Mouse (Mus musculus): ENCODE results near the gene Nav2. TPM values are rescaled to one million over a fixed set of nuclear protein-coding genes. Genes with fewer than 3 reads are reported as not detected.

Nav2 gene
- polyA plus RNA-seq, 1 experiment from 2014 or later, result 5.8 TPM

GRCm38 (mm10) chr7:49052871-49053618 lies 144.5 kb downstream of the Nav2 start:
- WGBS, result 84% methylated on average over 9 of the region's 9 CpGs
- Histone ChIP-seq H3K27me3 (replicated peaks; ENCODE audit: control insufficient read depth, insufficient read depth, low read length) (no peaks in the 10 kb centered on the region), H3K36me3 (ENCODE audit: control insufficient read depth, insufficient read depth) (no peaks in the 10 kb centered on the region), H3K9me3 (ENCODE audit: control insufficient read depth) (no peaks in the 10 kb centered on the region), H3K4me3 (ENCODE audit: low read depth, low read length) (no peak overlapping the region), H3K27ac (ENCODE audit: low read depth, low read length) (no peak overlapping the region), H3K4me1 (replicated peaks; ENCODE audit: control insufficient read depth, insufficient read depth, low read length) (no peaks in the 10 kb centered on the region), H3K4me2 (replicated peaks; ENCODE audit: low read depth) (no peak overlapping the region), H3K9ac (ENCODE audit: low read depth, low read length) (no peak overlapping the region)
- TF ChIP-seq CTCF (IDR thresholded peaks at IDR 0.05; ENCODE audit: low read depth), result no peak
- ATAC-seq, result no peak

- Histone ChIP-seq H3K4me3 (ENCODE audit: low read depth, low read length) (no peak overlapping the region), H3K36me3 (ENCODE audit: control insufficient read depth, insufficient read depth) (no peaks in the 10 kb centered on the region), H3K27ac (ENCODE audit: low read depth, low read length) (no peak overlapping the region), H3K4me1 (replicated peaks; ENCODE audit: control insufficient read depth, insufficient read depth, low read length) (no peaks in the 10 kb centered on the region), H3K27me3 (replicated peaks; ENCODE audit: control insufficient read depth, insufficient read depth, low read length) (no peaks in the 10 kb centered on the region), H3K4me2 (replicated peaks; ENCODE audit: low read depth) (no peak overlapping the region), H3K9me3 (ENCODE audit: control insufficient read depth) (no peaks in the 10 kb centered on the region), H3K9ac (ENCODE audit: low read depth, low read length) (no peak overlapping the region)
- TF ChIP-seq CTCF (IDR thresholded peaks at IDR 0.05; ENCODE audit: low read depth), result no peak
- ATAC-seq, result no peak
- 82% methylated on average over 10 of the region's 10 CpGs for WGBS
Observed at GRCm38 (mm10) chr7:49055273-49055672, 146.8 kb downstream of the Nav2 start.

- Histone ChIP-seq H3K4me2 (replicated peaks; ENCODE audit: low read depth) (no peak overlapping the region), H3K36me3 (ENCODE audit: control insufficient read depth, insufficient read depth) (no peaks in the 10 kb centered on the region), H3K9ac (ENCODE audit: low read depth, low read length) (no peak overlapping the region), H3K4me1 (replicated peaks; ENCODE audit: control insufficient read depth, insufficient read depth, low read length) (no peaks in the 10 kb centered on the region), H3K9me3 (ENCODE audit: control insufficient read depth) (no peaks in the 10 kb centered on the region), H3K27me3 (replicated peaks; ENCODE audit: control insufficient read depth, insufficient read depth, low read length) (no peaks in the 10 kb centered on the region), H3K27ac (ENCODE audit: low read depth, low read length) (no peak overlapping the region), H3K4me3 (ENCODE audit: low read depth, low read length) (no peak overlapping the region)
- 72% methylated on average over 8 of the region's 8 CpGs for WGBS
- no peak for ATAC-seq
- no peak for TF ChIP-seq CTCF (IDR thresholded peaks at IDR 0.05; ENCODE audit: low read depth)
Observed at GRCm38 (mm10) chr7:49058304-49059012, 149.9 kb downstream of the Nav2 start.

- no peak for TF ChIP-seq CTCF (IDR thresholded peaks at IDR 0.05; ENCODE audit: low read depth)
- no peak for ATAC-seq
- Histone ChIP-seq H3K36me3 (ENCODE audit: control insufficient read depth, insufficient read depth) (no peaks in the 10 kb centered on the region), H3K4me2 (replicated peaks; ENCODE audit: low read depth) (no peak overlapping the region), H3K4me3 (ENCODE audit: low read depth, low read length) (no peak overlapping the region), H3K9ac (ENCODE audit: low read depth, low read length) (no peak overlapping the region), H3K27me3 (replicated peaks; ENCODE audit: control insufficient read depth, insufficient read depth, low read length) (no peaks in the 10 kb centered on the region), H3K4me1 (replicated peaks; ENCODE audit: control insufficient read depth, insufficient read depth, low read length) (no peaks in the 10 kb centered on the region), H3K9me3 (ENCODE audit: control insufficient read depth) (no peaks in the 10 kb centered on the region), H3K27ac (ENCODE audit: low read depth, low read length) (no peak overlapping the region)
- WGBS, result 74% methylated on average over 4 of the region's 4 CpGs
Observed at GRCm38 (mm10) chr7:49064792-49065521, 156.4 kb downstream of the Nav2 start.

GRCm38 (mm10) chr7:49065621-49066475 lies 157.3 kb downstream of the Nav2 start:
- no peaks in the 10 kb centered on the region for H3K36me3 ChIP-seq (ENCODE audit: control insufficient read depth, insufficient read depth)
- H3K4me1 ChIP-seq (replicated peaks; ENCODE audit: control insufficient read depth, insufficient read depth, low read length), result no peaks in the 10 kb centered on the region
- H3K9ac ChIP-seq (ENCODE audit: low read depth, low read length), result no peak overlapping the region
- no peak for ATAC-seq
- H3K4me2 ChIP-seq (replicated peaks; ENCODE audit: low read depth), result no peak overlapping the region
- peak; percentile 62 for TF ChIP-seq CTCF (IDR thresholded peaks at IDR 0.05; ENCODE audit: low read depth)
- no peaks in the 10 kb centered on the region for H3K9me3 ChIP-seq (ENCODE audit: control insufficient read depth)
- 68% methylated on average over 9 of the region's 9 CpGs for WGBS
- H3K27ac ChIP-seq (ENCODE audit: low read depth, low read length), result no peak overlapping the region
- no peak overlapping the region for H3K4me3 ChIP-seq (ENCODE audit: low read depth, low read length)
- H3K27me3 ChIP-seq (replicated peaks; ENCODE audit: control insufficient read depth, insufficient read depth, low read length), result no peaks in the 10 kb centered on the region

All from intestine, postnatal 0 days (tissue).